Mouse (Mus musculus) cerebellum, adult 9-10 months (tissue): ENCODE measurements around the gene Paxbp1.

ENCODE experiments used
- DNase-seq: peaks from one replicate; pipeline ENCODE4 v3.0.0; 2022

Paxbp1 gene

DNA sequence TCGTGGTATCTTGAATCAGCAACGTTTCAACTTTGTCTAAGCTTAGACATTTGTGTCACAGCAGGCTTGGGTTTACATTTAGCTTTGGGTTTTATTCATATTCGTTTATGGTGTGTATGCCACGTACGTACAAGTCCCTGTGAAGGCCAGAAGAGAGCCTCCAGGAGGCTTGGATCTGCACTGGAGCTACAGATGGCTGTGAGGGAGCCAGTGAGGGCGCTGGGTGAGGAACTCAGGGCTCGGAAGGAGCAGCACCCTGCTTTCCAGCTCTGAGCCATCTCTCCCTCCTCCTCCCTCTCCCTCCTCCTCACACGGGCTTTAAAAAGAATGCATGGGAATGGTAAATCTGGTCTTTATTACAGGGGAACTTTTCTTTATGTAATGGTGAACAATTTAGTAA is 9.3 kb upstream of the Paxbp1 start:
- no peak for DNase-seq

DNA sequence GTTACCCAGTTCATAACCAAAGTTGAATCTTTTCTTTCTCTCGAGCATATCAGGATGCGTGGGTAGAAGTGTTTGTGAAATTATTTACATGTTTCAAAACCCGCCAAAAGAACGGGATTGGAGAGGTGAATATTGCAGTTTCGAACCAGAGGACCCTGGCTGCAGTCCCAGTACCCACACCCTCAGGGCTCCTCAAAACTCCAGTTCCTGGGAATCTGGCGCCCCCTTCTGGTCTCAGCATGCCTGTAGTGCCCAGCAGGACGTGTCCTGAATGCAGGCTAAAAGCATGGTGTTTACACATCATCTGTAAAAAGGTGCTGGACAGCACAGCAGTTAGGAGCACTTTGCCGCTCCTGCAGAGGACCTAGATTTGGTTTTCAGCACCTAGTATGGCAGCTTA is 1.2 kb upstream of the Paxbp1 start:
- DNase-seq: peak; percentile 67

DNA sequence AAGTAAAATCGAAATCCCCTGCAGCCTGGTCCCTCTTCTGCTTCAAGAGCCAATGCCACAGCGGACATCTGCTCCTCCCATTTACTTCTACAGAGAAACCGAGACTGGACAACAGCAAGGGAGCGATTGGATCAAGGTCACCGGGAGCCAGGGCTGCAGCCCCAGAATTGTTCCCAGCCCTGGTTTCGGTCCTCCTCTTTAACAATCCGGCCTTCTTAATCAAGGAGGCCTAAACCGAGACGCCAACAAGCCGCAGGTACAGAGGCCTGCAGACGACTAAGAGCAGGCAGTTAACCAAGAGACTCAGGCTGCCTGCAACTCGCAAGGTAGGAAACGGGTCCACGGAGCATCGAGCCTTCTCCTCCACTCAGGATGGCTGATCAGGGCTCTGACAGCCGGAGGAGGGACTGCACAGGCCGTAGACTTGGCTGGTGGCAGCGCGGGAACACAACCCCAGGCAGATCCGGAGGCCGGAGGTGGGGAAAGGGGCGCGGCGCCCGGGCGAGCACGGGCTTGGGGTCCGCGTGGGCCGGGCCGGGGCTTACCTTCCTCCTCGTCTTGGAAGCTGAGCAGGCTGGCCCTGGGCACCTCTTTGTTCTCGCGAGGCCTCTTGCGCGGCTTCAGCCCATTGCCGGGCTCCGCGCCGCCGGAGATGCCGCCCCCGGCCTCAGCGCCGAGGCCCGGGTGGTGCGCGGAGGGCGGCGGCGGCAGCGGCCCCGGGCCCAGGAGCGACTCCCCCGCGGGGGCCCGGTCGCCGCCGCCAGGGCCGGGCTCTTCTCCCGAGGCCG is 688 bp downstream of the Paxbp1 start:
- peak; percentile 56 for DNase-seq

DNA sequence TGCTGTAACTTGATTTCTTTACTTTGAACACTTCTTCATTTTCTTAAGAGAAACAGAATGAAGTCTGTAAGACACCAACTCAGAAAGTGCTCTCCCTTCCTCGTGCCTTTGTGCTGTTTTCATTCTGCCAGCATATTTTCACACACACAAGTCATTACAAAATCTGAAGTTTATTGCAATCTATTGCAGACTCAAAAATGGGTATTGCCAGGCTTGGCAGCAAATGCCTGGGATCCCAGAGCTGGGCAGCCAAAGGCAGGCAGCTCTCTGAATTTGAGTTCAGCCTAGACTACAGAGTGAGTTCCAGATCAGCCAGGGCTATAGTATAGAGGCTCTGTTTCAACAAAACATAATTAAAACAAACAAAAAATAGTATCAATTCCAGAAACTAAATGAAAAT is 1.7 kb downstream of the Paxbp1 start:
- DNase-seq: no peak

DNA sequence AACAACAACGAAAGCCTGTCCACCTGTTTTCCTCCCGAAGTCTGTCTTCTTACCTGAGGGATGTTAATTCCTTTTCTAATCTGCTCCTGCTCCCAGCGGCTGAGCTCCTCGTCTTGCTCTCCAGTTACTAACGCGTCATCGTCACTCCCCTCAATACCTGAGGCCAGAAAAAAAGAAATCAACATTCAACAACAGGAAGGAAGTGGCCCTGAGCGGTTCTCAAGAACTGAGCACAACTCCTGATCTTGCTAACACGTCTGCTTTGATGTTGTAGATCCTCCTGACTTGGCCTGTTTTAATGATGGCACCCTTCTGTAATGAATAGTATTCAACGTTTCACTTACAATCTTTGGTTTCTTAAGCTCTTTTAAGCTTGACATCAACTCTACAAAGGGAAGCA is 8.5 kb downstream of the Paxbp1 start:
- no peak for DNase-seq

DNA sequence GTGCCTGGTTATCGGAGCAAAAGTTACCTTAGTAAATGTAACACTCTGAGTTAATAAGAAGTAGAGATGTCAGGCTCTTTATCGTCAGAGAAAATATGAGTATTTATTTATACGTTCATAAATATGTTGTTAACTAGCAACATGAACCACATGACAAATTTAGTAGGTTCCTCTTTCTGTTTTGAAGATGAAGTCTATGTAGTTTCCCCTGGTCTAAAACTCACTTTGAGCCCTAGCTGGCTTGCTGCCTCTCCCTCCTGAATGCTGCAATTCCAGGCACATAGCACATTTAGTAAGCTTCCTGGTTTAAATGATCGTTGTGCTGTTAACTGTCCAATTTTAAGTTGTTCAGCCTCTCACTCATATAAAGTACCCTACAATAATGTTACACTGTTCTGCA is 13.6 kb downstream of the Paxbp1 start:
- DNase-seq: no peak

DNA sequence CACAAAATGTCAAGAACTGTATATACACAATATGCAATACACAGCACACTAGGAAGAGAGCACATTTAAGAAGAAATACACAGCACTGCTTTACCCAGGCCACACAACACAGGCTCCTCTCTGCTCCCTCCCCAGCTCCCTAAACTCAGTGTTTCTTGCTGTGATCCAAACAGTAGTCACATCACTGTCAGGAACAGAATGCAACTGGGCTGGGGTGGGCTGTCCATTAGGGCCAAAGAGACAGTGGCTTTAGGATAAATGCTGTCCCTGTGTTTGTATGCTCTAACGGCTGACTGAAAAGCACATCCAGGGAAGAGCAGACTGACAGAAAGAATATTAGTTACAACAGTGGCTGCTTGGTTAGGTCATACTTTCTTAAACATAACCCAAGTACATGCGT is 14.4 kb downstream of the Paxbp1 start:
- no peak for DNase-seq

DNA sequence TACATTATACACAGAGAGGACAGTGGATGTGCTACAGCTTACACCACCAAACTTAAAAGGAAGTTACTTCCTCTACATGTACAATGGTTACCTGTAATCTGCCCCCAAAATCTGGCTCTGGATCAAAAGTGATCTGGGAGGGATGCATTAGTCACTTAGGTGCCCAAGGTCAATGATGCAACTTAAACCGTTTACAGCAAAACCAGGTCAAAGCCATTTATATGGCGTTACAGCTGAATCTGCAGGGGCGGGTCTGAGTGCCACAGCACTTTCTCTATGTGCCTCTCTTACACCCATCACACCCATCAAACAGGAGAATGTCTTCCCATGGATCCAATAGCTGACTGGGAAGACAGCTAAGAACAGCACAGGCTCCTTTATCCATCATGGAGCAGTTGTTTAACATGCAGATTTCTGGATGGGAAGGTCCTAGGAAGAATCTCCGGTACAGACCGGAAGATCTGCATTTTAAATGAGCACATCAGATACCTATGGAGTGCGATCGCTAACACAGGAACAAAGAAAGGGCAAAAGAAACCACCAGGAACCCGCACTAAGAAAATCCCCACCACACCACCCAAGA is 15.1 kb downstream of the Paxbp1 start:
- no peak for DNase-seq

DNA sequence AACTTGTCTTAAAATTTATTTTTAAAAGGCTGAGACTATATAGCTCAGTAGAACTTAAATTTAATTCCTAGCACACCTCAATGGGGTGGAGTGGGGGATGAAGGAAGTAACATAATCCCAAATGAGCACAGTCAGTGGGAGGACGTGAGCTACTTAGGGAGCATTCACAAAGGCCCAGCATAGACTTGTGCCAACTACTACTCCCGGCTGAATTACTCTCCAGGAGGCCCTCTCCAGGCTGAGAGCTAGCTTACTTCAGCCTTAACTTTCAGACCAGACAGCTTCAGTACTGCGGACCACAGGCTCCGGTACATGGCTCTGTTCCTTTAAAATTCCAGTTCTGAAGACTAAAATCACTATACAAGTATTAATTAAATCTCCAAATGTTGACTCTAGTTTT is 18.1 kb downstream of the Paxbp1 start:
- no peak for DNase-seq

DNA sequence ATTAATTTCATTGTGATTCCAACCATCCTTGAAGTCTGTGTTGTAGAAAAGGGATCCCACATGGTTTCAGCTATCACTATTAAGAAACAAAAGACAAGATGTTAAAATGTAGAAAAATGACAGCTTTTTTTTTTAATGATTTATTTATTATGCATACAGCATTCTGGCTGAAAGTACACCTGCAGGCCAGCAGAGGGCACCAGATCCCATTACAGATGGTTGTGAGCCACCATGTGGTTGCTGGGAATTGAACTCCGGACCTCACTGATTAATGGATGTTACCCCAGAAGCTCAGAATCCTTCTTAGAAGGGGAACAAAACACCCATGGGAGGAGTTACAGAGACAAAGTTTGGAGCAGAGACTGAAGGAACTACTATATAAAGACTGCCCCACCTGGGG is 21.0 kb downstream of the Paxbp1 start:
- DNase-seq: no peak

DNA sequence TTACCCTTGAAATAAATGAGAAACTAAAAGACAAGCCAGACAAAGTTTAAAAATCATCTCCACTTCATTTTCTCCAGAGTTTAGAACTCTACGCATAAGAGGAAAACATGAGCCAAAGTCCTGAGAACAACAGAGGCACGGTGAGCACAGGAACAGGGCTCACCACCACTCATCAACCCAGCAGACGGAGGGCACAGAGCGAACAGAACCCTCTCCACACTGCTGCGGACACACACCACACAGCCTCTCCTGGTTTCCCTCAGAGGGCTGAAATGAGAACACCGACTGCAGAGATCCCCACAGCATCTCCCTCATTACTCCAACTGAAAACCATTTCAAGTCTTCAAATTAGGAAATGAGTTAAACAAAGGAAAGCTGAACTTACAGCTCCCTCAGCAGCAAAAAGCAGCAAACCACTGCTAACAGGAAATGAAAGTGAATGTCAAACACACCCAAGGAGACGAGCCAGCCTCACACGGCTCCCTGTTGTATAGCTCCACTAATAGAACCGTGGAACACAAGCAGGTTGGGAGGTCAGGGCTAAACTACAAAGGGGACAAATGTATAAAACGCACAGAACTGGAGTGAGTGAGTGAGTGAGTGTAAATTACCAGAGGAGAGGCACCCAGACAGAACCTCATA is 23.4 kb downstream of the Paxbp1 start:
- no peak for DNase-seq

DNA sequence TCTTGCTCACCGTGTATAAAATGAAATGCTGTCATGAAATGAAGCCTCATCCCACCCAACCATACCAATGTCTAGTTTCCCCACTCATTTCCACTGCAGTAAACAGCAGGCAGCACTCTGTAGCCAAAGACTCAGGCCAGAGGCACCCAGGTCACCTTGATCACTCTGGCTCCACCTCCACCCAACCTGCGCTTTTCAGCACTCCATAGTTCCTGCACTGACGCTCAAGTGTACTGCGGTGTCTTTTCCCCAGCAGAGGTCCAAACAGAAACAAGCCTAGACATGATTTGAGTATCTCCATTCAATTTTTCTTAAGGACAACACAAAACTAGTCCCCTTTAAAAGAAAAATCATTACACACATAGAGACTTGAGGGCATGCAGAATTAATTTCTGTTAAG is 24.9 kb downstream of the Paxbp1 start:
- DNase-seq: no peak

DNA sequence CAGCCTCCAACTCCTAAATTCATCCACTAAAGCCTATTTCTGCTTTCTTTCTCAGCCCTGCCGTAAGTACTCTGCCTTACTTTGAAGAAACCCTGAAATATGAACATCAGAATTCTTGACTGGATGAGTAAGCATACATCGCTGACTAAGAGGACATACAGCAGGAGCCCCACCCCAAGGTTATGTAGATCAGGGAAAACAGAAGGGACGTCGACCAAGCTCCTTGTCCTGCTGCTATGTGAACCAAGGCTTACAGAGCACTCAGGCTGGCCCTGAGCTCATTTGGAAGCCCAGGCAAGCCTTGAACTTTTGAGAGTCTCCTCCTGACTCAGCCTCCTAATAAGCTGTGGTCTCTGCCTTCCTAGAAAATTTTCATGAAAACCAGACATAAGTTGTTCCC is 28.6 kb downstream of the Paxbp1 start:
- DNase-seq: no peak

DNA sequence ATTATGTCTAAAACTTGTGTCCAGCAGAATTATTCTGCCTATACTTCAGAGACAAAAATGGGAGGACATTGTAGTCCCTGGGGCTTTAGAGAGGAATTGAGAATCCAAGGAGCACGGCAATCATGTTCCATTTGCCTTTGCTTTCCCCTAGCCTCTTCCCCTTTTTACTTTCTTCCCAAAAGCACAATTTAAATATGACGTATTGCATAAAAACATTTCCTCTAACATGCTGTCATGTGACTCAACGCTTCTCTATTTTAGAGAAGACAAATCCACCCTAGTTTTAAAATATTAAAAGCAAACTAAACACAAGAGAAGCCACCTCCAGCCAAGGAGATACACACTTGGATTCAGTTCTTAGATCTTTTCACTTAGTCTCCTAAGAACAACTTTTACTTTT is 32.5 kb downstream of the Paxbp1 start:
- no peak for DNase-seq

DNA sequence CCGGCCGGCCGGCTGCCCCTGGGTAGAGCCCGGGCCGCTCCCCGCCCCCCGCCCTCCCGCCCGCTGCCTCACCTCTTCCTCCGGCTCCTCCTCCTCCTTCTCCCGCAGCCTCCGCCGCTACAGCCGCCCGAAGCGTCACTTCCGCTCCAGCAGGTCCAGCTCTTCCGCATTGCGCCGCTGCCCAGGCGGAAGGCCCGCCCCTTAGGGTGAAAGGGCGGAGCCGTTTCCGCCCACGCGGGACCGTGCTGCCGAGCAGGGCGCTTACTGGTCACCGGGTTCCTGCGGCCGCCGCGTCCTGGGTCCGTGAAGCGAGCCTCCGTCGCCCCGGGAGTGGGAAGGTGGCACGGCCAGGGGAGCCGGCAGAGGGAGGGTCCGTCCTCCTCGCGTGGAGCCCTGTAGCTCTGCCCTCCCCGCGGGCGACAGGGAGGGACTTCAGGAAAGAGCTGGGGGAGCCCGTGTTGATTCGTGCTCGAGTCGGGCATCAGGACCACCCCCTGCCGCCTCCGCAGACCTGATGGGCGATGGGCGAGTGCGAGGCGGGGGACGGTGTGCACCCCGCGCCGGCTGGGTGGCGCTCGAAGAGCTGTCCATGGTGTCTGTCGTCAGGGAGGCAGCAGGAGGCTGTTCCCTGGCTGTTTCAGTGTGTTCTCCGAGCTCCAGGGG is 33.2 kb downstream of the Paxbp1 start, which contains the start of gene Synj1:
Synj1 (minus strand) TSS at position 288 of the 663 bp plus-strand sequence.
- DNase-seq: peak; percentile 92

DNA sequence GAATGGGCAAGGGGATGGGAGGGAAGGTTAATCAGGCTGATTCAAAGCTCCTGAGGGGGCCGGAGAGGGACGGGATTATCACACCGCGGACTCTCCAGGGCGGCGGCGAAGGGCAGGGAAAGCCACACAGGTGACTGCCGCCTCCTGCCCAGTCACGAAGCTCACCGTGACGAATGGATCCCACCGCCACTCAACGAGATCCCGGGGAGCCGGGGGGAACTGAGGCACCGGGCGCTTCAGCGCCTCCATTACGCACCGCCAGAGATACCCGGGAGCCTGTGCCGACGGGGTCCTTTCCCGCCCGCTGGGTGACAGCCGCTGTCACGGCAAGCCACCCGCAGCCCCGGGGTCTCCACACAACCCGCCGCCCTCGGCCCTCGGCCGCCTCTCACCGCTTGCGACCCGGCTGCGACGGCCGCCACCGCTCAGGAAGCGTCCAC is 33.7 kb downstream of the Paxbp1 start:
- DNase-seq: peak; percentile 69

DNA sequence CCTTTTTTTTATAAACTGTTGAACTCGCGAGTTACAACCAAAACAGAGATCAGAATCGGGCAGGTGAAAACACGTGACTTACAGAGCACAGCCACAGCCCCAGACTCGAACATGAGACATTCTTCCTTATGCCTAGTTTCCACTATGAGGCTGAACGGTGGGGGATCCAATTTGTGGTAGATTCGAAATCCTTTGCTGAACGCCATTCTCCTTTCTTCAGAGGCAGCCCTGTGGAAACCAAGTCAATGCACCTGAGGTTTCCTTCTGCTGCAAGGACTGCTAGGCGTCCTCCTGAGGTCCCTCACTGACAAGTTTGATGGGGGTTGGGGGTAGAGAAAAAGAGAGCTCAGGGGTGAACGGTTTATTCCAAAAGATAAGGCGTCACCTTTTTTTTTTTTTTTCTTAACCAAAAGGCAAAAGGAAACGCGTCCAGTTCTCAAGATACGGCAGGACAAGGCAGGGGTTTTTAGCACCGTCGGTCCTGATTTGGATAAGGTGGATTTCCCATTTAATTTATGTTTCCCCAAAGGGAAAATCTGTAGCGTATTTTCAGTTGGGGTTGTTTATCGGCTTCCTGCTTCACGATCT is 34.3 kb downstream of the Paxbp1 start:
- DNase-seq: peak; percentile 48

DNA sequence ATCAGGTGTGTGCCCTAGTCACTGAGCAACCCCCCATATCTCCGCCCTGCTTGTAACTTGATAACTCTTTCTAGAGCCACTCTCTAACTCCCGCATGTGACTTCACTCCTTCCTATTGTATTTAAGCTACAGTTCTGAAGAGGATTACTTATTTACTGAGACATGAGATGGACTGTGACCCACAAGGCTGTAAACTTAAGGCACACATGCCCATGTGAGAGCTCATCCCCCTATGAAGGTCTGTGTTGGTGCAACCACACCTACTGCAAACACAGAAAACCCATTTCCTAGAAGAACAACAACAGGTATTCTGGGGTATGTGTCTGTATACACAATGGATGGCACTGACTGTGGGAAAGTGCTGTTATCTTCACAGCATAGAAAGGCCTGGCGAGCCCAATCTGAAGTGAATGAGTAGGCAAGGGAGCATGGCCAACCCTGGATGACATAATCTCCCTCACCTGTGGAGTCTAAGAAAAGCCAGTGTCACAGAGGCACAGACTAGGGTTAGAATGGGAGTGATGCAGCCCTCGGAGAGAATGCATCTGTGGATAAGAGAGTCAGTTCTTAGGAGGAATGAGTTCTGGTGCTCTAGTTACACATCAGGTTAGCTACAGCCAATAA is 39.3 kb downstream of the Paxbp1 start:
- no peak for DNase-seq

DNA sequence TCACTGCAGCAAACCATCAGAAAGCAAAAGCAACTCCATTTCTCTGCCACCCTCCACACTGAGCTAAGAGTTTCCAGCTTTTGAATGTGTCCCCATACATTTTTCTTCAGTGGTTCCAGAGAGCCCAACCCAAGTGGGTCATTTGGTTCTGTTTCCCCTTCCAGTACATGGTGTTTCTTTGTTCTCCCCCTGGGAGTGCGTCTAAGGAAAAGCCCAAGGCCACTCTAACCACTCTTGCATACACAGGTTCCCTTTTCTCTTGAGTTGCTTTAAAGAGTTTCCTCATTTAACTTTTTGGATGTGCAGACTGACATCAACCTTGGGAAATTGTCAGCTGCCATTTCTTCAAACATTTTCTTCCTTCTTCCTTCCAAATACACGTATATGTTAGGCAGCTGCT is 43.2 kb downstream of the Paxbp1 start:
- DNase-seq: no peak

DNA sequence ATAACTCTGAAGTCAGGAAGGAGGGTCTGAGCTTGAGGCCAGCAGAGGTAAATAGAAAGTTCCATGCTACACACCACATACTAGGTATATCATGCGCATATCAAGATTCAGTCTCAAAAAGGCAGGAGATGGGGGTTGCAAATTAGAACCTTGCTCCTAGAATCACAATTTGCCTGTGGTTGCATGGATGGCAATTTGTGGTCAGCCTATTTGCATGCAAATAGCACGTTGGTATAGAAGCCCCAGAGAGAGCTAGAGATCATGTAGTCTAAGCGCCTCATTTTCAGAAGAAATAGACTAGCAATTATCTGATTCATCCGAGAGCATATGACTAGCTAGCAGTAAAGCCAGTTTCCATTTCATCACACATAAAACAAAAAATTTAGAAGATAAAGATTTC is 44.5 kb downstream of the Paxbp1 start:
- DNase-seq: no peak

DNA sequence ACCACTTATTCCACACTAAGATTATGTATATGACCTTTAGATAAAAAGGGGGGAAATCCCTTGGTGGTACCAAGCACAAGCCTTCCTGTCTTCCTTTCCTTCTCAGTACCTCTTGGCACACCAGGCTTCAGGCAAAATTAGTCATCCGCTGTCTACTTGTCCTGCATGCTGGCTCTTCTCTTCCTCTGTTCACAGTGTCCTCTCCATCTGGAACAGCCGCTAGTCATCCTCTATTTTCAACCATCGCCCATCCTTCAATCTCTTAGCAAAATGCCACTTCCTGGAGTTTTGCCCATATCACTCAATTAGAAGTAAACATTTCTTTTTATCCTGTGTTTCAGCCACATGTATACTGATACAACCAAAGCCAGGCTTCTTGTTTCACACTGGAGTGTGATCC is 46.5 kb downstream of the Paxbp1 start:
- DNase-seq: peak; percentile 21

DNA sequence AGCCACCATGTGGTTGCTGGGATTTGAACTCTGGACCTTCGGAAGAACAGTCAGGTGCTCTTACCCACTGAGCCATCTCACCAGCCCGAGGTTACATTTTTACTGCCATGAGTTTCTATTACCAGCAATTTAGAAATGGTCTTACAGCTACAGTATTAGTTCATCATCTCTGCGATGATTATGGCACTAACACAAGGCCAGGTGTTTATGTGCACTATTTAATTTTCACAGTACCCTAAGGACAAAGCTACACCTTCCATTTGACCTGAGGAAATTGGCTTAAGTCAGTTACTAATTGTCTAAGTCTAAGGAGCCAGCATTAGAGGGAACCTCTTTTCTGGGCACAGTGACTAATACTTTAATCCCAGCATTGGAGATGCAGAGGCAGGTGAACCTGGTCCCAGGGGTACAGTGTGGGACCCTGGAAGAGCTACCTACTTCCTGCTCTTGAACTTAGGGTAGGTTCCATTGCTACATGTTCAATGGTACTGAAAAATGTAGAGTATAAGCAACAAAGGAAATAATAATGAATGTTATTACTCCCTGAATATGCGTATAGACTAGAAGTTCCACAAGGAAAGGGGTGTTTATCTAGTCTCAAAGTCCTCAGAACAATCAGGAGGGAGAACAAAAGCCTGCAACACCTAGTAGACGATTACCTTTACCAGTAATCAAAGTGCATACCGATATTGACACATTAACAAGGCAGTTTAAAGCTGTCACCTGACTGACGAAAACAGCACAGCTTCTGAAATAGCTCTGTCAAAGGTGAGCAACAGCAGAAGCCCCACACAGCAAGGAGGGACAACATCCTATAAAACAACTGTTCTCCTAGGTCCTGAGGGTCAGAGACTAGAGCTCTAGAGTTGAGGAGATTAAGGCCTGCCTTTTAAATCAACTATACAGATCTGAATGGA is 47.8 kb downstream of the Paxbp1 start:
- DNase-seq: no peak
